Mouse (Mus musculus): ENCODE results near the gene Hpca. TPM values are rescaled to one million over a fixed set of nuclear protein-coding genes. Genes with fewer than 3 reads are reported as not detected.

The Hpca gene
- polyA plus RNA-seq, 1 experiment from 2014 or later, result 56.2 TPM

DNA sequence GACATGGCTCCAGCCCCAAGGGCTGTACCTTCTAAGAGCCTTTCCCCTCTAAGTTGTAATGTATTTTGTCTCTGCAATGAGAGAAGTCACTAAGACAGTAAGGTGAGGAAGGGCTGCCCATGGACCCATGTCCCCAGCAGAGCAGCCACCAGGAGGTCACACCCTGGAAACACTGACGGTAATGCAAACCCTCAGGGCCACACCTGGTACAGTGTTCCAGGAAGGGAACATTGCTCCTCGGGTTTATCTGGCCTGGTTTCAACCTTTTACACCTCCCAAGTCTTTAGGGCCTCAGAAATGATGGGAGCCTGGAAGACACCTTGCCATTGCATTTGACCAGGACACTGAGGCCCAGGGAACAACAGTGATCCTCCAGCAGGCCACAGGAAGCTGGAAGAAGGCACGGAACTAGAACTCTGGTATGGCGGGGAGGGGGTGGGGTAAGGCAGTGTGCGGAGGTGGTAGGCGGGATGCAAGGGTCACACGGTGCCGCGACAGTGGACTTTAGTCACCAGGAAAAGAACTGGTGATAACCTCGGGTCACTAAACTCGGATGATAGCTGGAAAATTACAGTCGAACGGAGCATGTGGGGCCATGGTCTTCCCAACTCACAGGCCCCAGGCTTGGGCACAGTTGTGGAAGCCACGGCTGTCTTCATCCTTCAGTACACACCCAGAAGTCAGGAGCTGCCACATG, 19.6 kb downstream of the Hpca start:
- Histone ChIP-seq H3K4me1 (replicated peaks; ENCODE audit: control insufficient read depth, insufficient read depth, low read length) (no peaks in the 10 kb centered on the region), H3K4me3 (replicated peaks; ENCODE audit: low read length) (no peak overlapping the region), H3K36me3 (replicated peaks; ENCODE audit: control insufficient read depth, insufficient read depth) (no peaks in the 10 kb centered on the region), H3K9me3 (ENCODE audit: control insufficient read depth, low read length) (no peaks in the 10 kb centered on the region), H3K27me3 (ENCODE audit: control insufficient read depth, insufficient read depth, low read length) (peaks cover 32% of the 10 kb centered on the region), H3K9ac (no peak overlapping the region), H3K4me2 (replicated peaks) (no peak overlapping the region), H3K27ac (no peak overlapping the region)
- 87% methylated on average over 14 of the region's 14 CpGs for WGBS
- DNase-seq (ENCODE audit: low spot score) (no peak), ATAC-seq (ENCODE audit: low FRiP score) (no peak)

- H3K4me1 ChIP-seq (replicated peaks; ENCODE audit: control insufficient read depth, insufficient read depth, low read length), result no peaks in the 10 kb centered on the region
- H3K4me2 ChIP-seq (replicated peaks), result no peak overlapping the region
- no peak for ATAC-seq (ENCODE audit: low FRiP score)
- no peaks in the 10 kb centered on the region for H3K36me3 ChIP-seq (replicated peaks; ENCODE audit: control insufficient read depth, insufficient read depth)
- H3K27me3 ChIP-seq (ENCODE audit: control insufficient read depth, insufficient read depth, low read length), result no peaks in the 10 kb centered on the region
- no peak overlapping the region for H3K4me3 ChIP-seq (replicated peaks; ENCODE audit: low read length)
- DNase-seq (ENCODE audit: low spot score), result no peak
- no peak overlapping the region for H3K9ac ChIP-seq
- no peak overlapping the region for H3K27ac ChIP-seq
- no peaks in the 10 kb centered on the region for H3K9me3 ChIP-seq (ENCODE audit: control insufficient read depth, low read length)
- WGBS, result 79% methylated on average over 7 of the region's 7 CpGs
These were observed 24.8 kb downstream of the Hpca start for GRCm38 (mm10) chr4:129097006-129097405.

- Histone ChIP-seq H3K4me2 (replicated peaks) (no peak overlapping the region), H3K36me3 (replicated peaks; ENCODE audit: control insufficient read depth, insufficient read depth) (no peaks in the 10 kb centered on the region), H3K4me3 (replicated peaks; ENCODE audit: low read length) (no peak overlapping the region), H3K27ac (no peak overlapping the region), H3K4me1 (replicated peaks; ENCODE audit: control insufficient read depth, insufficient read depth, low read length) (no peaks in the 10 kb centered on the region), H3K9ac (no peak overlapping the region), H3K9me3 (ENCODE audit: control insufficient read depth, low read length) (no peaks in the 10 kb centered on the region), H3K27me3 (ENCODE audit: control insufficient read depth, insufficient read depth, low read length) (no peaks in the 10 kb centered on the region)
- ATAC-seq (ENCODE audit: low FRiP score) (no peak), DNase-seq (ENCODE audit: low spot score) (no peak)
- WGBS, result 32% methylated on average over 15 of the region's 15 CpGs
These were observed 26.6 kb downstream of the Hpca start for GRCm38 (mm10) chr4:129095276-129095675.

DNA sequence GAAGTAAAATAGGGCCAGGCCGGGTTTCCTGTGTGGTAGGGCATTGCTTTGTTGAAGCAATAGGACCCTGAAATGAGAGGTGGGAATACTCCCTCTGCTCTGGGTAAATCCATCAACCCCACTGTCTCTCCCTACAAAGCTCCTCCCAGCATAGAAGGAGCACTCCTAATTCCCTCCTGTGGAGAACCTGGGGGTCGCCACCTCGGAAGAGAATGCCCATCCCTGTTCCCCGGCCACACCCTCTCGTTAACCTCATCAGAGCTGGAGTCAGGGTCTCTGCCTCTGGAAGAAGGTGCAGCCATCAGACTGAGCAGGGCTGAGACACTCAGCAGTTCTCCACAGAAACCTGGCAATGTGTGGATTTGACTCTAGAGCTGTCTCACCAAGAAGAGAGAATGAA, 34.0 kb downstream of the Hpca start:
- 55% methylated on average over 5 of the region's 5 CpGs for WGBS
- Histone ChIP-seq H3K27ac (no peak overlapping the region), H3K9me3 (ENCODE audit: control insufficient read depth, low read length) (no peaks in the 10 kb centered on the region), H3K4me2 (replicated peaks) (no peak overlapping the region), H3K9ac (no peak overlapping the region), H3K4me1 (replicated peaks; ENCODE audit: control insufficient read depth, insufficient read depth, low read length) (no peaks in the 10 kb centered on the region), H3K27me3 (ENCODE audit: control insufficient read depth, insufficient read depth, low read length) (no peaks in the 10 kb centered on the region), H3K4me3 (replicated peaks; ENCODE audit: low read length) (no peak overlapping the region), H3K36me3 (replicated peaks; ENCODE audit: control insufficient read depth, insufficient read depth) (peaks cover 29% of the 10 kb centered on the region)
- ATAC-seq (ENCODE audit: low FRiP score) (no peak), DNase-seq (ENCODE audit: low spot score) (no peak)

DNA sequence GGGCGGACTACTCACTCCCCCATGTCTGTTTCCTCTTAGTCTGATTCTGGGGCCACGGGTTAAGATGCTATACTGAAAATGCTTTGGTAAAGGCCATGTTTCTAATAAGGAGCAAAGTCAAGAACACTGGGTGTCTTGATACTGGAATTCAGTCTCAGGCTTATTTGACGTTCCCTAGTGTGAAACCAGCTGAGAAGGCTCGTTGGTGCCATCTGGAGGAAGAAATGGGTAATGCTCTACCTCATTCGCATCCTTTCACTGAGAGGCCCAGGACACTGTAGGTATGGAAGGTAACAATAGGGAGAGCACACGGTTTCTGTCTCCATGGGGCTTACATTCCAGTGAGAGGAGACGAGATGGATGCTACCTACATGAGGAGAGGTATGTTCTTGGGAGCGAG, 35.8 kb downstream of the Hpca start:
- 33% methylated on average over 8 of the region's 8 CpGs for WGBS
- H3K4me1 ChIP-seq (replicated peaks; ENCODE audit: control insufficient read depth, insufficient read depth, low read length), result no peaks in the 10 kb centered on the region
- H3K4me2 ChIP-seq (replicated peaks), result no peak overlapping the region
- H3K9ac ChIP-seq, result no peak overlapping the region
- ATAC-seq (ENCODE audit: low FRiP score) (peak; percentile 37; the same call in 1 of the 2 replicates), DNase-seq (ENCODE audit: low spot score) (peak; percentile 89)
- H3K36me3 ChIP-seq (replicated peaks; ENCODE audit: control insufficient read depth, insufficient read depth), result peaks cover 44% of the 10 kb centered on the region
- H3K27me3 ChIP-seq (ENCODE audit: control insufficient read depth, insufficient read depth, low read length), result no peaks in the 10 kb centered on the region
- no peak overlapping the region for H3K27ac ChIP-seq
- H3K9me3 ChIP-seq (ENCODE audit: control insufficient read depth, low read length), result no peaks in the 10 kb centered on the region
- no peak overlapping the region for H3K4me3 ChIP-seq (replicated peaks; ENCODE audit: low read length)

GRCm38 (mm10) chr4:129084896-129085295, 36.9 kb downstream of the Hpca start:
- Histone ChIP-seq H3K36me3 (replicated peaks; ENCODE audit: control insufficient read depth, insufficient read depth) (peaks cover 56% of the 10 kb centered on the region), H3K27me3 (ENCODE audit: control insufficient read depth, insufficient read depth, low read length) (no peaks in the 10 kb centered on the region), H3K4me1 (replicated peaks; ENCODE audit: control insufficient read depth, insufficient read depth, low read length) (no peaks in the 10 kb centered on the region), H3K9me3 (ENCODE audit: control insufficient read depth, low read length) (no peaks in the 10 kb centered on the region), H3K4me2 (replicated peaks) (no peak overlapping the region), H3K27ac (no peak overlapping the region), H3K4me3 (replicated peaks; ENCODE audit: low read length) (no peak overlapping the region), H3K9ac (no peak overlapping the region)
- 88% methylated on average over 9 of the region's 9 CpGs for WGBS
- ATAC-seq (ENCODE audit: low FRiP score) (no peak), DNase-seq (ENCODE audit: low spot score) (no peak)

DNA sequence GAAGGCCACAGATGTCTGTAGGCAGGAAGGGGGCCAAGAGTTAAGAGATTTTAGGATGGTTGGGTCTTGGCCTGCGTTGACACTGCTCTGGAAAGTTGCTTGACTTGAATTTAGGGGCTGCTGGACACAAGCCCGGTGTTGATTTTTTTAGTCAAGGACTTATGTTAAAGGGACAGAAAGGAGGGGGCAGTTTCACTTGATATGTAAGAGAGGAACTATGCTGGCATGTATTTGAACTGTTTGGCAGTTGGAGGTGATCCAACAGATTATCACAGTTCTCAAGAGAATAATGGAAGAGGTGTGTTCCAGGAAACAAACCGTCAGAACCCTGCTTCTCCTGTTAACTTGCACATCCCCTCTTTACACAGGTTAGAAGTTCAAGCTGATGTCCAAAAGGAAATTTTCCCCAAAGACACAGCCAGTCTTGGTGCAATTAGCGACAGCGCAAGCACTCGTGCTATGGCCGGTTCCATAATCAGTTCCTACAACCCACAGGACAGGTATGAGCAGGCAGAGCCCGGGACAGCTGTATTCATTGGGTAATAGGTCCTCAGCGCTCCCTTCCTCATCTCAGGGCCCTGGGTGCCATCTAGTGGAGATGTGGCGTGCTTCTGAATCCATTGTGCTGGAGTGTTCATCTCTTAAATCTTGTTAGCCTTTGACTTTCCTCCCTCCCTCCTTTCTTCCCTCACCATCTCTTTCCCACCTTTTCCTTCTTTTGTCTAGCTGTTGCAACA, 39.3 kb downstream of the Hpca start:
- Histone ChIP-seq H3K27ac (no peak overlapping the region), H3K27me3 (ENCODE audit: control insufficient read depth, insufficient read depth, low read length) (no peaks in the 10 kb centered on the region), H3K36me3 (replicated peaks; ENCODE audit: control insufficient read depth, insufficient read depth) (peaks cover 79% of the 10 kb centered on the region), H3K4me3 (replicated peaks; ENCODE audit: low read length) (no peak overlapping the region), H3K4me2 (replicated peaks) (no peak overlapping the region), H3K4me1 (replicated peaks; ENCODE audit: control insufficient read depth, insufficient read depth, low read length) (no peaks in the 10 kb centered on the region), H3K9ac (no peak overlapping the region), H3K9me3 (ENCODE audit: control insufficient read depth, low read length) (0 out of 2 replicates have a peak, but pooled peaks cover 5% of the 10 kb centered on the region)
- DNase-seq (ENCODE audit: low spot score) (peak; percentile 81), ATAC-seq (ENCODE audit: low FRiP score) (peak; percentile 66; the same call in 1 of the 2 replicates)
- WGBS, result 46% methylated on average over 10 of the region's 10 CpGs

- 0 out of 2 replicates have a peak, but pooled peaks cover 5% of the 10 kb centered on the region for H3K9me3 ChIP-seq (ENCODE audit: control insufficient read depth, low read length)
- no peak overlapping the region for H3K4me3 ChIP-seq (replicated peaks; ENCODE audit: low read length)
- DNase-seq (ENCODE audit: low spot score) (no peak), ATAC-seq (ENCODE audit: low FRiP score) (no peak)
- H3K27ac ChIP-seq, result no peak overlapping the region
- peaks cover 84% of the 10 kb centered on the region for H3K36me3 ChIP-seq (replicated peaks; ENCODE audit: control insufficient read depth, insufficient read depth)
- H3K27me3 ChIP-seq (ENCODE audit: control insufficient read depth, insufficient read depth, low read length), result no peaks in the 10 kb centered on the region
- no peaks in the 10 kb centered on the region for H3K4me1 ChIP-seq (replicated peaks; ENCODE audit: control insufficient read depth, insufficient read depth, low read length)
- WGBS, result 92% methylated on average over 3 of the region's 3 CpGs
- H3K9ac ChIP-seq, result no peak overlapping the region
- H3K4me2 ChIP-seq (replicated peaks), result no peak overlapping the region
These were observed 39.9 kb downstream of the Hpca start for GRCm38 (mm10) chr4:129081939-129082338.

DNA sequence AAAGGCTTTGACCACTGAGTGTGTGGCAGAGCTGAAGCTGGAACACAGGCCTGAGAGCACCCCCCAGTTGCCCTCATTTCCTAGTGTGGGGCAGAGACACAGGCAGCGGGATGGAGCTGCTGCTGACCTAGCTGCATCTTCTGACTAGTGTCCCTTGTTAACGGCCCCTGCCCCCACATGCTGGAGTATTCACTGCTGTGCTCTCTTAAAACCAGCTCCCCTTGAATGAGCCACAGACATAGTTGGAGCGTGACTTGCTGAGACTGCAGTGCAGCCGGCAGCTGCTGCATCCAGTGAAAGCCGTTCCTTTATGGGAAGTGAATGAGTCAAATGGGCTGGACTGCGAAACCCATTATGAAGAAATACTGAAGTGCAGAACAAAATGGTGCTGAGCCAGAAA, 40.3 kb downstream of the Hpca start:
- DNase-seq (ENCODE audit: low spot score) (no peak), ATAC-seq (ENCODE audit: low FRiP score) (no peak)
- Histone ChIP-seq H3K4me3 (replicated peaks; ENCODE audit: low read length) (no peak overlapping the region), H3K9me3 (ENCODE audit: control insufficient read depth, low read length) (0 out of 2 replicates have a peak, but pooled peaks cover 5% of the 10 kb centered on the region), H3K27ac (no peak overlapping the region), H3K27me3 (ENCODE audit: control insufficient read depth, insufficient read depth, low read length) (no peaks in the 10 kb centered on the region), H3K4me1 (replicated peaks; ENCODE audit: control insufficient read depth, insufficient read depth, low read length) (no peaks in the 10 kb centered on the region), H3K9ac (no peak overlapping the region), H3K4me2 (replicated peaks) (no peak overlapping the region), H3K36me3 (replicated peaks; ENCODE audit: control insufficient read depth, insufficient read depth) (peaks cover 88% of the 10 kb centered on the region)
- 66% methylated on average over 6 of the region's 6 CpGs for WGBS
